Mouse (Mus musculus) liver, adult 2 months (tissue): ENCODE measurements around the gene Dmrtc2.

ENCODE experiments used
- CTCF ChIP-seq: fragments of 200-500 bp; IDR thresholded peaks from 2 replicates; pipeline ENCODE4 v1.5.1; 2011; ENCODE audit warnings: low read depth, low read length, control low read depth
- POLR2A ChIP-seq: fragments of 200-500 bp; IDR thresholded peaks from 2 replicates; pipeline ENCODE4 v1.6.1; 2011; ENCODE audit warnings: low read length, control low read depth; ENCODE audit not compliant: insufficient read depth; ENCODE audit errors: extremely low read depth

- TF ChIP-seq CTCF (no peak), POLR2A (no peak)
Measured at GRCm38 (mm10) chr7:24902264-24902629, 32.4 kb downstream of the Dmrtc2 start.
